Mouse (Mus musculus): ENCODE measurements around the gene Plppr1.

- no peak for TF ChIP-seq CTCF (conservative IDR thresholded peaks at IDR 0.05; ENCODE audit: low read length)
- TF ChIP-seq POU5F1 (IDR thresholded peaks at IDR 0.05; ENCODE audit: borderline replicate concordance, low read length), result no peak
- TF ChIP-seq NANOG (IDR thresholded peaks at IDR 0.05; ENCODE audit: borderline replicate concordance, low read length), result no peak
Measured at GRCm38 (mm10) chr4:49167030-49167429, 108.0 kb downstream of the Plppr1 start.
